ENCODE assay signal across 8 mouse cellular contexts in the genomic region with DNA sequence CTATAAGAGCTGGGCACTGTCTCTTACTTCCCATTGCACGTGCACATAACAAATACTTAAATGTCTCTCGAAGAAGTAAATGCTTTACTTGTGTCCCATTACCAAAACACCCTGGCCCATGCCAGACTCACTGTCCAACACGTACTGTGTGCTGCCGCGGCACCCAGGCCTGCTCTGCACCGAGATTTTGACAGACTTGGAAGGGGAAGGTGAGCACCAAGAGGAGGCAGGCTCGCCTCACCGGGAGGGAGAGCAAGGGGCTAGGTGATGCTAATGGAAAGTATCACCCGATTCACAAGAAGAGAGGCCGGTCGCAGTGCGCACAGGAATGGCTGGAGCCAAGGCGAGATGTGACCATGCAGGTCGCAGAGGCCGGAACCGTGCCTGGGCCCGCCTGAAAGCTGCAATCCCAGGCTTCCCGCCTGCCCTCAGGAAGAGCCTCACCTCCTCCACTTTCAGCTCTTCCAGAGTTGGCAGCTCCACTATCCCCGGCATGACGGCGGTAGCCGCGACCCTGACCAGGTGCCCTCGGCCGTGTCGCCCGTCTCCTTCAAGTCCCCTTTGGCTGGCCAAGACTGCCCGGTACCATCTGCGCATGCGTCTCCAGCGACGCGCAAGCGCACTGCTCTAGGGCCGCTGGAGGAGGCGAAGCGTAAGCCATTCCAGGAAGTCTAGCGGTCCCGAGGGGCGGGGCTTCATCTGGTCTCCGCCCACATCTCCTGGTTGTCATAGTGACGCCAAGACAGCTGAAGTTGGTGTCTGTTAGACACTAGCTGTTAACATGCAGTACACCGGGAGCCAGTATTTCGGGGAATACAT. TPM values are rescaled to one million over a fixed set of nuclear protein-coding genes. Genes with fewer than 3 reads are reported as not detected.
DNase-seq lines count a peak whose midpoint lies in the region; ATAC-seq and TF ChIP-seq lines count a peak whose summit lies in the region.

A gene (minus strand): TSS at position 659 of the 819 bp plus-strand sequence.
A gene (plus strand): TSS at position 711 of the 819 bp plus-strand sequence.

- peak within 1 kb of the TSS; percentile 94 for H3K4me3 ChIP-seq in bone marrow, adult 2 months (replicated peaks; ENCODE audit: control insufficient read depth, low read depth, low read length)
- peak within 1 kb of the TSS; percentile 75 for H3K4me3 ChIP-seq in embryonic facial prominence, embryonic 15.5 days (replicated peaks)
- peak within 1 kb of the TSS; percentile 86 for H3K4me3 ChIP-seq in limb, embryonic 14.5 days (replicated peaks; ENCODE audit: low read length)
- peak within 1 kb of the TSS; percentile 90 for H3K4me3 ChIP-seq in midbrain, postnatal 0 days (ENCODE audit: low read depth, low read length)

- under 1% methylated on average over 44 of the region's 44 CpGs for WGBS in bone marrow, adult 2 months
- WGBS in embryonic facial prominence, embryonic 15.5 days: under 1% methylated on average over 43 of the region's 44 CpGs
- WGBS in limb, embryonic 14.5 days: 1% methylated on average over 44 of the region's 44 CpGs
- WGBS in midbrain, postnatal 0 days: under 1% methylated on average over 44 of the region's 44 CpGs

- H3K27me3 ChIP-seq in embryonic facial prominence, embryonic 15.5 days: no peaks in the 10 kb centered on the region
- no peaks in the 10 kb centered on the region for H3K27me3 ChIP-seq in limb, embryonic 14.5 days (ENCODE audit: control insufficient read depth, insufficient read depth, low read length)
- H3K27me3 ChIP-seq in midbrain, postnatal 0 days (ENCODE audit: insufficient read depth, low read length): no peaks in the 10 kb centered on the region

- no peak for TF ChIP-seq CTCF in bone marrow, adult 2 months (IDR thresholded peaks at IDR 0.05; ENCODE audit: control insufficient read depth, insufficient read depth, low read length)
- no peak for TF ChIP-seq CTCF in midbrain, postnatal 0 days (IDR thresholded peaks at IDR 0.05)

- TF ChIP-seq POLR2A in bone marrow, adult 2 months (IDR thresholded peaks at IDR 0.05; ENCODE audit: borderline replicate concordance, control insufficient read depth, low read depth, low read length): peak; percentile 92; the same call in 1 of the 2 replicates
- 0 out of 2 replicates have a peak, but pooled peaks have one; percentile 56 for TF ChIP-seq POLR2A in limb, embryonic 14.5 days (IDR thresholded peaks at IDR 0.05; ENCODE audit: borderline replicate concordance, extremely low read depth, insufficient read depth, insufficient read length)

- no peaks in the 10 kb centered on the region; the same call in 1 of the 2 replicates for H3K4me1 ChIP-seq in bone marrow, adult 2 months (ENCODE audit: control insufficient read depth, insufficient read depth, low read length)
- H3K4me1 ChIP-seq in embryonic facial prominence, embryonic 15.5 days: peaks cover 19% of the 10 kb centered on the region
- H3K4me1 ChIP-seq in limb, embryonic 14.5 days (ENCODE audit: control insufficient read depth, insufficient read depth, low read length): peaks cover 12% of the 10 kb centered on the region; the same call in 1 of the 2 replicates
- H3K4me1 ChIP-seq in midbrain, postnatal 0 days (ENCODE audit: insufficient read depth, low read length): peaks cover 5% of the 10 kb centered on the region; the same call in 1 of the 2 replicates

- H3K9ac ChIP-seq in embryonic facial prominence, embryonic 15.5 days: peak within 1 kb of the TSS; percentile 88
- peak within 1 kb of the TSS; percentile 83 for H3K9ac ChIP-seq in limb, embryonic 14.5 days (ENCODE audit: low read depth, low read length, severe bottlenecking)
- peak within 1 kb of the TSS; percentile 91 for H3K9ac ChIP-seq in midbrain, postnatal 0 days (replicated peaks; ENCODE audit: low read length, poor library complexity, severe bottlenecking)

- no peak within 1 kb of the TSS for H3K27ac ChIP-seq in bone marrow, adult 2 months (ENCODE audit: control insufficient read depth, insufficient read depth, low read depth, low read length, poor library complexity)
- no peak within 1 kb of the TSS; the same call in 1 of the 2 replicates for H3K27ac ChIP-seq in embryonic facial prominence, embryonic 15.5 days (replicated peaks)
- peak within 1 kb of the TSS; percentile 39; the same call in 1 of the 2 replicates for H3K27ac ChIP-seq in limb, embryonic 14.5 days (replicated peaks; ENCODE audit: low read depth, low read length)
- H3K27ac ChIP-seq in midbrain, postnatal 0 days (ENCODE audit: low read depth, low read length): peak within 1 kb of the TSS; percentile 65

- peak; percentile 97 for DNase-seq in 416B (ENCODE audit: low read depth)
- peak; percentile 98 for DNase-seq in heart, adult 8-10 months (ENCODE audit: low spot score)
- DNase-seq in kidney, adult 9 months: peak; percentile 99
- peak; percentile 98 for DNase-seq in limb, embryonic 14.5 days (ENCODE audit: low spot score)
- DNase-seq in midbrain, postnatal 0 days (ENCODE audit: low spot score): peak; percentile 98
- DNase-seq in spleen, postnatal 14 days (ENCODE audit: low spot score in 2 of 2): peak; percentile 95 to 97

- no peaks in the 10 kb centered on the region for H3K9me3 ChIP-seq in embryonic facial prominence, embryonic 15.5 days (replicated peaks)
- H3K9me3 ChIP-seq in limb, embryonic 14.5 days (ENCODE audit: control insufficient read depth, low read length): no peaks in the 10 kb centered on the region
- H3K9me3 ChIP-seq in midbrain, postnatal 0 days (ENCODE audit: low read length): no peaks in the 10 kb centered on the region

- peak; percentile 96 for ATAC-seq in embryonic facial prominence, embryonic 15.5 days (ENCODE audit: insufficient number of reproducible peaks, low FRiP score, low TSS enrichment, low read depth)
- peak; percentile 97 for ATAC-seq in limb, embryonic 14.5 days (ENCODE audit: low FRiP score, low read depth)
- peak; percentile 97 for ATAC-seq in midbrain, postnatal 0 days (ENCODE audit: low FRiP score)

- peak within 1 kb of the TSS; percentile 65 for H3K4me2 ChIP-seq in embryonic facial prominence, embryonic 15.5 days (replicated peaks)
- peak within 1 kb of the TSS; percentile 63 for H3K4me2 ChIP-seq in limb, embryonic 14.5 days (replicated peaks; ENCODE audit: low read depth, low read length, severe bottlenecking)
- H3K4me2 ChIP-seq in midbrain, postnatal 0 days (ENCODE audit: low read depth, low read length, poor library complexity, severe bottlenecking): peak within 1 kb of the TSS; percentile 74

- H3K36me3 ChIP-seq in embryonic facial prominence, embryonic 15.5 days: peaks cover 4% of the 10 kb centered on the region; the same call in 1 of the 2 replicates
- H3K36me3 ChIP-seq in limb, embryonic 14.5 days (ENCODE audit: control insufficient read depth, insufficient read depth, low read length): peaks cover 12% of the 10 kb centered on the region; the same call in 1 of the 2 replicates
- peaks cover 3% of the 10 kb centered on the region for H3K36me3 ChIP-seq in midbrain, postnatal 0 days (ENCODE audit: insufficient read depth, low read length)

RNA-seq across cellular contexts. Expression of the first gene that starts in this region (rescaled TPM):
- polyA plus RNA-seq in bone marrow, adult 2 months (2011; ENCODE audit: insufficient read depth, insufficient read length, low replicate concordance, missing spikeins): 37.6 and 42.9 TPM in 2 replicates
- polyA plus RNA-seq in embryonic facial prominence, embryonic 15.5 days (2015; fragmentation: Nextera tagmentation; extraction: Ambion mirVana): 216 and 226 TPM in 2 replicates
- 100 to 1,000 TPM; 642 to 707 (median 697) TPM for total RNA-seq in heart, adult 8-10 months (2022)
- 83.0 and 103 TPM in 2 replicates for polyA plus RNA-seq in limb, embryonic 14.5 days (2012; rRNA removed)
- polyA plus RNA-seq in limb, embryonic 14.5 days (2014; fragmentation: Nextera tagmentation; extraction: Ambion mirVana): 218 and 221 TPM in 2 replicates
- total RNA-seq in midbrain, postnatal 0 days (2014; rRNA removed): 87.4 and 95.2 TPM in 2 replicates
- polyA plus RNA-seq in midbrain, postnatal 0 days (2015; fragmentation: Nextera tagmentation; extraction: Ambion mirVana): 339 and 388 TPM in 2 replicates

RNA-seq across cellular contexts. Expression of the second gene that starts in this region (rescaled TPM):
- polyA plus RNA-seq in bone marrow, adult 2 months (2011; ENCODE audit: insufficient read depth, insufficient read length, low replicate concordance, missing spikeins): not detected in 2 replicates
- polyA plus RNA-seq in embryonic facial prominence, embryonic 15.5 days (2015; fragmentation: Nextera tagmentation; extraction: Ambion mirVana): 10.6 and 20.2 TPM in 2 replicates
- not detected for total RNA-seq in heart, adult 8-10 months (2022)
- polyA plus RNA-seq in limb, embryonic 14.5 days (2012; rRNA removed): 0.19 and 0.46 TPM in 2 replicates
- polyA plus RNA-seq in limb, embryonic 14.5 days (2014; fragmentation: Nextera tagmentation; extraction: Ambion mirVana): not detected in 2 replicates
- total RNA-seq in midbrain, postnatal 0 days (2014; rRNA removed): 1.4 and 3.8 TPM in 2 replicates
- polyA plus RNA-seq in midbrain, postnatal 0 days (2015; fragmentation: Nextera tagmentation; extraction: Ambion mirVana): 2.1 and 3.5 TPM in 2 replicates

Comparison
In these comparisons a context has a peak if more than half of its experiments do, and no peak if none do; other contexts are left out.
1. H3K27ac ChIP-seq: peak in limb, embryonic 14.5 days (single experiment) and midbrain, postnatal 0 days (single experiment); none in bone marrow, adult 2 months (single experiment) and embryonic facial prominence, embryonic 15.5 days (single experiment).
2. Peak in every context shown above with its lines, with median percentiles within 50 percentile points of each other: DNase-seq, H3K4me3 ChIP-seq, ATAC-seq, H3K4me2 ChIP-seq and H3K9ac ChIP-seq.